Mouse (Mus musculus): Measurements from ENCODE around the gene Mfsd9.

The Mfsd9 gene

DNA sequence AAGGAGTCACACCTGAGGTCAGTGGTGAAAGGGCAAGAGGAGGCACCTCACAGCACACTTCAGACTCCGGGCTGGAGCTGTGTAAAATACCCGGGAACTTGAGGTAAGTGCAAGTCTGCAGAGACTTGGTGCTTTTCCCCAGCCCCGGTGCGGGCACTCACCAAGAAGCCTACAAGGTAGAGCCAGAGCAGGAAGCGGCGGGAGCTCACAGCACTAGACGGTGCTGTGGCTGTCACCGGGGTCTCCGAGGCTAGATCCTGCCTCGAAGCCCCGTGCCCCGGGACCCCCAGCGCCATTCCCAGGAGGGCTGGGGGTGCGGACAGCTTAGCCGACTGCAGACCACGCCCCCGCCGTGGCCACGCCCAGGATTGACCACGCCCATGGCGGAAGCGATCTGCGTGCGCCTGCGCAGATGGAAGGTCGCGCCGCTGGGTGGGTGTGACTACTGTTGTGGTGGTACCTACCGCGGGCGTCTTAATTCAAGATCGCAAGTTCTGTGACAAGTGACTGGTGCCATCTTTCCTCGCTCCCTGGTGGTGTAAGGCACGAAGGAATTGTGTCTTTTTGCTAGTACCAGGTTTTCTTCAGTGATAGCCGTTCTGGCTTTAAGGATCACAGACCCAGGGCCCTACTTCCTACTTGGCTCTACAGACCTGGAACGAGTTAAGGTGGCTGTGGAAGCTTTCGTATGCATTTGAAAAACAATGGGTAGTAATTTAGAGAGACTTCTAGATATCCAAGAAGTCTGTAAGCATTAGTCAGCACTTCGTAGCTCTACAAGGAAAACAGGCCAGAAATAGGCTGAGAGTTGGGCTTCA lies at the start of gene Mfsd9:
Mfsd9 (minus strand) TSS at position 364 of the 818 bp plus-strand sequence.
- DNase-seq (ENCODE audit: low read depth in 2 of 2, low spot score in 2 of 2) = peak; percentile 89 to 96

DNA sequence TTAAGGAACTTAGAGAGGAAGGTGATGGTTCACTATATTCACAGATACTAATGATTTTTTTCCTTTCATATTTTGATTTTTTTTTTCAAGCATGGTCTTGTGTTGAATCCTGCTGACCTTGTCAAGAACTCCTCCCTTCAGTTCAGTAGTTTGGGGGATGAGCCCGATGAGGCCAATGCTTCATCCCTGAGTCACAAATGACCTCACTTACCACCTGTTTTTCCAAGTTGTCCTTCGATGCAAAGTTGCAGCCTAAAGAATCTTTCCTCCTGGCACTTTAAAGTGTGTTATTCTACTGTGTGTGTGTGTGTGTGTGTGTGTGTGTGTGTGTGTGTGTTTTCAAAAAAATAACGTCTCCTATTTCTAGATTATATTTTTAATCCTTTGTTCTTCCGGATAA lies 45.0 kb upstream of the Mfsd9 start:
- no peak for DNase-seq (ENCODE audit: low read depth in 2 of 2, low spot score in 2 of 2)

DNA sequence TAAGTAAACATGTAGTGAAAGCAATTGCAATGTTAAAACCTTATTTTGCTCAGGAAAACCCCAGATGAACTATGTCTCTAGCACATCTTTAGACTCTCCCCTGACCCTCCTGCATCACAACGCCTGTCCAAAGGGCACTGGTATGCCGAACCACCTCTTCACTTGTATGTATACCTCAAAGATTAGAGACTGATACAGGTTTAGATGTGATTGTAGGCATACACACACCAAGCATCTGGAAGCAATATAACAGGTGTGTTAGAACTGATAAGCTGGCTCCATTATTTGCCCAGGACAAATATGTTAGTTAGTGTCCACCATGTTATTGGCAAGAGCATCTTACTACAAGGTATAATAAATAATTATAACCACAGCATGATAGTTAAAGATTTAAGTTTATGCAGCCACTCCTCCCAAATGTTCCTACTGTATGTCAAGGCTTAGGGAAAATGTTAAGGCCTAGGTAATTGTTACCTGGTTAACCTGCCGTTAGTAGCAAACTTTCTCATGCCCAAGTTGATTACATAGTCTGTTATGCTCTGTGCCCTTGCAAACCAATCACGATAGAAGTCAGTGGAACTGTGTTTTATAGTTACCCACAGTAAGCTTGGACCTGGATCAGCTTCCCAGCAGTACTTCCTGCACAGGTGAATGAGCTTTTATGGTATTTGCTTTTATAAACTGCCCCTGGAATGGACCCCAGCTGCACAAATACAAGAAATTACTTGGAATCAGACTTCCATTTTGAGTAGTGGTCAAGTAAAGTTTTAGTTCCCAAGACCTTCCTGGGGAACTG lies 40.4 kb upstream of the Mfsd9 start:
- DNase-seq (ENCODE audit: low read depth in 2 of 2, low spot score in 2 of 2) = no peak

DNA sequence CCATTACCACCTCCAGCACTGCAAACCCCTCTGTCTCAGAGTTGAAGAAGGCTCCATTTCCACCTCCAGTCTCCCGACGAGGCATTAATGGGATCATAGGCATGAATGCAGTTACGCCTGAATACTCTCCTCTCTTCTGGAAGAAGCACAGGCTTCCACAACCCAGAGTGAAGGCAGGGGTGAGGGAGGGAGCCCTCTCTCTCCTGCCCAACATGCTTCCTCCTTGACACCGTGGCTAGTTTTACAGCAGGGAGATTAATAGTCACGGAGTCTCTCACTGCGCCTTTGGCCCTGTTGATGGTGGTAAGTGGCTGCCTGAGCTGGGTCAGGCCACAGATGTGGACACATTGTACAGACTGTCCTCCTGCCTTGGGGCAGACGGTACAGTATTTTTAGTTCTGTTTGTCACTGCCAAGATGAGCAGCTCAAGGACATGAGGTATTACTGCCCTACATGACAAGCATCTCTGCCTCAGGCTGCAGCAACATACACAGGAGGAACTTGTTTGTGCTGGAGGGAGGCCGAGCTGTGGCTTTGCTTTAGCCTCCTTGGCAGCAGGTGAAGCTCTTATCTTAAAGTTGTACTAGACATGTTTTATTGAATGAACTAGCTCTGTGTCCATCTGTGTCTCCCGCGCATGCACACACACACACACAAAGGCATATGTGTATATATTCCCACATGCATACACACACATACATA lies 38.9 kb upstream of the Mfsd9 start:
- DNase-seq (ENCODE audit: low read depth in 2 of 2, low spot score in 2 of 2) = no peak

DNA sequence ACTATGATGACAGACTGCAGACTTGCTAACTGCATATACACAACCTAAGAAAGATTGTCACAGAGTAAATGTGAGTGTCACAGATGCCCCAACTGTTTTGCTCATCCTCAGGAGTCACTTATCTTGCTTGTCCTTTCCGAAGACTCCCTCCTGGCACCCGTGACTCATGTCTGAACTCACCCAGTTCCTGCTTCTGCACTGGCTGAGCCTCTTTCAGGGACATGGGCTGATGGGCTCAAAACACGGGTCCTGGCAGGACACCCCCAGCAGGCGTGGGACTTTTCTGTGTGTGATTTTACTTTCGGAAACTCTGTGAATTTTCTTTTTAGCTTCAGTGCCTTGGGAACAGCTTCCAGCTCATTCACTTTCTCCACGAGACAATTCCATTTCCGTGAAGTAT lies 35.3 kb upstream of the Mfsd9 start:
- no peak for DNase-seq (ENCODE audit: low read depth in 2 of 2, low spot score in 2 of 2)

DNA sequence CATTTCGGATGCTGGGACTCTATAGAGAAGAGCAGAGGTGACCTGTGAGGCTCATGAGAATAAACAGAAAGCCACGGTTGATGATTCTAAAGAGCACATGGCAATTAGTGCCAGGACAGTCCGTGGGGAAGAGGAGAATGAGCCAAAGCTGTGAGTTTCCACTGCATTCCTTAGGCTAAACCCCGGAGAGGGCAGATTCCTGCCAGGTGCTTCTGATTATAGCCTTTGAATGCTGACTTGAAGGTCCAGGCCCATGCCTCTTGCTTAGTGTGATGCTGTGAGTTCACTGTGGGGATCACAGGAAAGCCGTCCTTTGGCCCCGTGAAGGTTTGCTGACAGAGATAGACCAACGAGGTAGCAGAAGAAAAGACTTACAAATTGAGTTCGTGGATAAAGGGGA lies 34.4 kb upstream of the Mfsd9 start:
- DNase-seq (ENCODE audit: low read depth in 2 of 2, low spot score in 2 of 2) = no peak

DNA sequence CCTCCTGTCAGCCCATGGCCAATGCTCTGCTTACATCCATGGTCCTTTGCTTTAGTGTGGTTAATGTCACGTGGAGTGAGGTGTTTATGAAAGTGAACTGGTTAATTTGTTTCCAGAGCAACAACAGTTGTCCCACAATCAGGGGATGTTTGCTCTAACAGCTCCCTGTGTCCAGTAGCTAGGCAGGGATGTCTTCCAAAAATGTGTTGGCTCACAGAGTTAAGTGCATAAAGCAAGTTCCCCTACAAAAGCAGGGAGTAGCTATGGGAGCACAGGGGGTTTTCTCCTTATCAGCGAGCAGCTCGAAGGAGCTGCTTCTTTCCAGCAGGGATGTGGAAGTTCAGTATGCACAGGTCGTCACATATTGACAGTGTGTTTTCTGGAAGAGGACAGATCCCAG lies 34.0 kb upstream of the Mfsd9 start:
- no peak for DNase-seq (ENCODE audit: low read depth in 2 of 2, low spot score in 2 of 2)

DNA sequence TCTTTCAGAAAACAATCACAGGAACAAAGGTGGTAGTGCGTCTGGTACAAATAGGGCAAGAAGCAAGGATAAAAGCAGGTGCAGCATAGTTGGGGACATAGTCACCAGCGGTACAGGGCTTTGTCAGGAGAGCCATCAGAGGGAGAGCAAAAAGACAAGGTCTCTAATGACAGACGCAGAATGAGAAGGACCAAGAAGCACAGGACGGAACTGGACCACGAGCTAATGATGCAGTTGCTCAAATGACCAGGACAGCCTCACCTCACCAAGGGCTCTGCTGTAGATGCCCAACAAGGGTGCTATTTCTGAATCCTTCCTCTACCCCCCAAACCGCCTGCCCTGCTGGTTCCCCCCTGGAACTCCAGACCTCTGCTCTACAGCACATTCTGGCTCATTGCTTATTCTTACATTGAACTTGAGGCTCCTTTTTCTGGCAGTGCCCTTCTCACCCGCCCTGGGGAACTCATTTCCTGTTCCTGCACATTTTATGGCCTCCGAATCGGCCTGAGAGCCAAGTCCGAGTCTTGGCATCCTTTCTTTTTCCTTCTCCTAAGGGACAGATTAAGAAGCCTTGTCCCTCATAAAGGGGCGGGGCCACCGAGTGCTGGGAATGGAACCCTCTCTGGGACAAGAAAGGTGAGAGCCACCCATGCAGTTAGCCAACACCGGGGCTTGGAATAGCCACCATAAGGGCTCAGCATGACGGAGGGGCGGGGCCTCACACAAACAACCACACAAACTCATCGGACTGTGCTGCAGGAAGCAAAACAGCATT lies 24.8 kb upstream of the Mfsd9 start:
- DNase-seq (ENCODE audit: low read depth in 2 of 2, low spot score in 2 of 2) = no peak

DNA sequence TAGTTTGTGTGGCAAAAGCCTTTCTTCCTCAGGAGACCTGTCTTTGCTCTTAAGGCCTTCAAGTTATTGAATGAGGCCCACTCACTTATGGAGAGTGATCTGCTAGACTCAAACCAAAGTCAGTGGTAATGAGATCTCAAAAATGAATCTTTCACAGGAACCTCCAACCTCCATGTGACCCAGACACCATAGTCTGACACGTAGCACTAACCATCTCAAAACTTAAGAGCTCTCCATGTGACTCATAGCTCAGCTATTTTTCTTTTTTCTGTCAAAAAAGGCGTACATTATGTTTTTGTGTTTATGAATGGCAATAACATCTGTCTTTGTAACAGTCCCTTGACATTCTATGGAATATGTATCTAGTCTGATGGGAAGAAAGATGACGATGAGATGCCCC lies 18.2 kb upstream of the Mfsd9 start:
- DNase-seq (ENCODE audit: low read depth in 2 of 2, low spot score in 2 of 2) = no peak

DNA sequence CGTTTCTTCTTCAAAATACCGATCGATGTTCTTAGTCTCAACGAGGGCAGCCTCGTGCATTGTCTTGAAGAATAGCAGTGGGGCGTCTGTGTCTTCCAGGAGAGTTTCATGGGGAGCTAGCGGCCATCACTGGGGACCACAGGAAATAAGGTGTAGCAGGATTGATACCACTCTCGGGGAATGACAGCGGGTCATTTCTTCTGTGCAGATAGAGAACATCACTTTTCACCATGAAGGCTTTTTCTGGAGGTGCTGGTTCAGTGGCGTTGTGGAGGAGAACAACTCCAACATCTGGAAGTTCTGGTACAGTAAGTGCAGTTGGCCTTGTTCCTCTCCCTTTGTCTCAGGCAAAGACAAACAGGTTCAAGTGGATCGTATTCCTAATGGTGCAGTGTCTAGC lies 15.4 kb upstream of the Mfsd9 start:
- DNase-seq (ENCODE audit: low read depth in 2 of 2, low spot score in 2 of 2) = no peak

DNA sequence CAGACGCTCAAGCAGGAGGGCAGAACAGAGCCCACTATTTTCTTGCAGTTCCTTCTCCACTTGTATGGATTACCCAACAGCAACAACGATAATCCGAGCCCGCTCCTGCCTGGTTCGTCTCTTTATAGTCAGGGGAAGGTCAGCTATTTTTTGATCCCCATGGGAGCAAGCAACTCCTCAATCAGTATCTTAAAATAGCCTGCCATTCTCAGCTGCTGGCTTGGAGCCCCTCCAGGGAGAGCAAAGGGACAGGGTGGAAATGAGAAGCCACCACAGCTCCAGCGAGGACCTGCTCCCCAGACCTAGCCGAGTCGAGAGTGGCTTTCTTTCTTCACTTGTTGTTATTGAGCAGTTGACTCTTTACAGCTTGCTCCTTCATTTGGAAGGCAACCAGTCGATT lies 14.9 kb upstream of the Mfsd9 start, which contains the start of gene Tmem182:
Tmem182 (plus strand) TSS at position 251 of the 400 bp plus-strand sequence.
- DNase-seq (ENCODE audit: low read depth in 2 of 2, low spot score in 2 of 2) = no peak

DNA sequence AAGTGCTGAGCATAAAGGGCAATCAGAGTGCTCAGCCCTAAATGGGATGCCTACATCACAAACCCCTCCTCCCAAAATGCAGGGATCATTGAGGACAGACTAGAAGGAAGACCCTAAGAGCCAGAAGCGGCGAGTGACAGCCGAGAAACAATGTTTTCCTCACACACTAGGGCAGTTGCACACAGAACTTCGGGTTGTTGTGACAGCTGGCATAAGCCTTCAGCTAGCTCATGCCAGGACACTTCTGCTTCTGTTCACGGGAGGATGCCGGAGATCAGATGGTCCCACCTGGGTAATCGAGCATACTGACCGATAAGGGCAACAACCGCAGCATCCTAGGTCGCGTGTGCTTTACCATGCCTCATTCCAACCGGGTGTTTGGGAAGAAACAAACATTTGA lies 13.6 kb upstream of the Mfsd9 start:
- DNase-seq (ENCODE audit: low read depth in 2 of 2, low spot score in 2 of 2) = no peak

DNA sequence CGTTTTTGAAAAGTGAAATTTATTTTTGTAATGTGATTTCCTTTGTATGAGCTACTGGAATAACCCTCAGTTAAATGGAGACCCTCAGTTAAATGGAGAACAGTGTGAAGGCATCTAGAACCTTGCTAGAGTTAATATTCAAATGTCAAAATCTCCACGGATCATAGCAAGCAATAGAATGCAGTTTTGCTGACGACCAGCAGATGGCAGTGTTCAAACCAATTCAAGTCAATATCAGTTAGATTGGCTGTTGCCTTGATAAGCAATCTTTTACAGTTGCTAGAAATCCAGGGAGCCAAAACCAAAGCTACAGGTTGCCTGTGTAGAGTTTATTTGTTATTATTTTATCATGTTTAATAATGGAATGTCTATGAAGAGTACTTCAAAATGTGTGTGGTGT lies 12.3 kb upstream of the Mfsd9 start:
- DNase-seq (ENCODE audit: low read depth in 2 of 2, low spot score in 2 of 2) = peak; percentile 14 to 20

DNA sequence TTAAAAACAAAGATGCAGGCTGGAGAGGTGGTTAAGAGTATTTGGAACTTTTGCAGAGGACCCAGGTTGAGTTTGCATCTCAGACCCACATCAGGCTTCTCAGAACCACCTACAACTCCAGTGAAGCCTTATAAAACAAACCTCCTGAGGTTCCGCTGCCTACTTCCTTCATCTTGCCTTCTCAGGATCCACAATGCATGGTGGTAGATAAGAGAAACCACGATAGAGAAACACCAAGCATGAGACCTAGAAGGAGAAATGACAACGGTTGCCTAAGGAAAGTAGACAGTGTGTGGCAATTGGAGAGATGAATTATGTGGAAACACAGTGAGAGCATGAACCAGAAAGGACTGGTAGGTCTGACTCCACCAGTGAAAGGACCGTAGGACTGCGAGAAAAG lies 10.4 kb upstream of the Mfsd9 start:
- DNase-seq (ENCODE audit: low read depth in 2 of 2, low spot score in 2 of 2) = no peak

DNA sequence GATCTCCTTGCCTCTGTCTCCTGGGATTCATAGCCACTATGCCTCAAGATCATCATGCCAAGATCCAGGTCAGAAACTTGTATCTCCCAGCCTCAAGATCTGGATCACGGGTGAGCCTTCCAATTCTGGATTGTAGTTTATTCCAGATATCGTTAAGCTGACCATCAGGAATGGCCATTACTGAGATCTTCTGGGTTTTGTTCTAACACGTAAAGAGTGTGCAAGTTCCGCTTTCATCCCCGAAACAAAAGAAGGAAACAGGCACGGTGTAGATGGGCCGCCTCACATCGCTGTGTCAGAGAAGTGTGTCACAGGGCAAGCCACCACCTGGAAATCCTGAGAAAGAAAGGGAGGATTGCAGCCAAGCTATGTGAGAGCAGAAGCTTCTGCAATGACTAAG lies 8.6 kb upstream of the Mfsd9 start:
- no peak for DNase-seq (ENCODE audit: low read depth in 2 of 2, low spot score in 2 of 2)

DNA sequence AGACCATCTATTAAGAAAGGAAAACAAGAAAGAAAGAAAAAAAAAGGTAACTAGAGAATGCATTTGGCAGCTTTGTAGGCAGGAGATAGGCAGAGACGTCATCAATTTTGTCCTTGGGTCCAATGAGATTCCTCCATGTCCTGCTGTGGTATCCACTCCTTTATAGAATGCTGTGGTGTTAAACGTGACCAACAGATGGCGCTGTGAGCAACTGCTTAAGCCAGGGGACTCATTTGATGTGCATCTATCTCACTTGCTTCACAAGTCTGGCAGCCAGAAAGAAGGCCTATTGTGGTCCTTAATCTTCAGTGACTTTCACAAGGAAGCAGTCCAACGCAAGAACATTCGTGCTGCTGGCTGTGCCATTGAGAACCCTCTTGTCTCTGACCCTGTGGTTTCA lies 6.9 kb upstream of the Mfsd9 start:
- peak; percentile 32 to 65 for DNase-seq (ENCODE audit: low read depth in 2 of 2, low spot score in 2 of 2)

DNA sequence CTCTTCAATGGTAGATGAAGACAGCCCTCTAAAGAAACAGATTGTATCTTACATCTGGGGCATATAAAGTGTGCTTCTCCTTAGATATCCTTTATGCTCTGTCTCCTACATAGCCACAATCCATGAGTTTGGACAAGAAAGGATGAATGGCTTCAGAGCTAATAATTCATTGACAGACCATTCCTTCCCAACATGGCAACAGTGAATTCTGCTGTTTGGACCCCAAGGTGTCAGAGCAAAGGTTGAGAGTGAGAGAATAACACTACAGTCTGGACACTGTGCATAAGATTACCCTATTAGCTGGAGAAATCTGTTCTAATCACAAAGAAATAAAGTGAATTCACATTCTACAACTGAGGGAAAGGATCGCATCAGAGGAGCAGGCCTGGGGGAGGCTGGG lies 5.0 kb upstream of the Mfsd9 start:
- DNase-seq (ENCODE audit: low read depth in 2 of 2, low spot score in 2 of 2) = no peak

DNA sequence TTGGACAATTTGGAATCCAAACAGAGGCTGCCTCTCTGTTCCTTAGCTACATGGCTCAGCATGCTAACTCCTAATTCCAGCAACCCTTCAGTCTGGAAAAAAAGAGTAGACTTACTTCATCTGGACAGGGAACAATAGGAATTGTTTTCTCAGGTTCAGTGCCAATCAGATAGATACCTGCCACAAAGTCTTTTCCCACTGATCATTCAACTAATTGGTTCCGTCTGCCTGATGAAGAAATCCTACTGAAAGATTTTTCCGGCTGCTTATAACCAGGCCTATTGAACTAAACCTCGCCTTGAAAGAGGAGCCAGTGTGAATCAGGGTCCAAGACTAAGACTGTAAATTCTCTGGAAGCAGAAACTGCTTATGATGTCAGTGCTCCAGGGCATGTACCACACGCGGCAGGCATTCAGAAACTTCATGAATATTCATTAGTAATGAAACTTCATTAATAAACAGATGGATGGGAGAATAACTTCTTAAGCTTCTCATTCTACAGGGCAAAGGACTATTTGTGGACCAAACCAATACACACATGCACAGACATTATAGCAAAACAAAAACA lies 737 bp downstream of the Mfsd9 start:
- DNase-seq (ENCODE audit: low read depth in 2 of 2, low spot score in 2 of 2) = no peak

DNA sequence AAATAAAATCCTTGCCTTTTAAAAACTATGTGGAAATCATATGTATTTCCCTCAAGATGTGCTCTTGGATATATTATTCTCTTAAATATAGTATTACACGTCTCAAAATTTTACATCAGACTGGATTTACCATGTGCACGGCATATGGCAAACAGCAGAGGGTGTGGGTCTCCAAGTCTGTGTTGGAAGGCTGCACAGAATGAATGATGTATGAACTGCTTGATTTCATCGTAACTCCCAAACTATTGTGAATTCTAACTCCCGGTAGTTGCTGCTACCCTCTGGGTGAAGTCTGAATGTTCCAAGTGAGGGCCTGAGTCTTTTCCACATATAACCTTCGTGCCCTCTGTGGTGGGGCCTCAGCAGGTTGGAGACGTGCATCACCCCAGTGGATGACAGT lies 1.5 kb downstream of the Mfsd9 start:
- no peak for DNase-seq (ENCODE audit: low read depth in 2 of 2, low spot score in 2 of 2)

DNA sequence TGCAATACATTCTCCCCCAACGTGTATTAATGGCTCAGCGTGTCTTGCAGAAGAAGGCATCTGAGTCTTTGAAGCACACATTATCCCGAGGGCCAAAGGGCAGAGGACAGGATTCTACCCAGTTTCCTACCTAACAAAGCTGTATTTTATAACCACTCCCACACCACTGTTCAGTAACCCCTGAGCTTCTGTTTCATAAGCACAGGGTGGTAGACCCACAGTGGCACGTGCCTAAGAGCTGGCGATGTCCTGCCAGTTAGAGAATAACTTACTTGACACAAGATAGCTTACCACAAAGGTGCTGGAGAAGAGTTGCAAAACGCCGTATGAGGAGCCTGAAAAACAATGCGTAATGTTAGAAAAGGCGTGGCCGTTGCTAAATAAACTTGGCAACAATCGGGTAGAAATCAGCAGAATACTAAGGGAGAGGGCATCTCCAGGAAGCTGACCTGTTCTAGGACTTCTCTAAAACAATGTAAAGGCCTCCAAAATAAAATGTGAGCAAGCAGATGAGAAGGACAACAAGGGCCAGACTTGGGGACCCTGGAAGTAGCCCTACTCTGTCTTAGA lies 4.5 kb downstream of the Mfsd9 start:
- no peak for DNase-seq (ENCODE audit: low read depth in 2 of 2, low spot score in 2 of 2)
